Mouse (Mus musculus): ENCODE data around the gene Mt2. TPM values are rescaled to one million over a fixed set of nuclear protein-coding genes. Genes with fewer than 3 reads are reported as not detected.
"Not testable (repeated sequence)": the region's sequence is repeated elsewhere in the genome, so short reads cannot be mapped to it uniquely, and the experiment has no call there.

The Mt2 gene
- 22.9 and 29.8 TPM in 2 replicates for polyA plus RNA-seq (2014; fragmentation: Nextera tagmentation; extraction: Ambion mirVana)

DNA sequence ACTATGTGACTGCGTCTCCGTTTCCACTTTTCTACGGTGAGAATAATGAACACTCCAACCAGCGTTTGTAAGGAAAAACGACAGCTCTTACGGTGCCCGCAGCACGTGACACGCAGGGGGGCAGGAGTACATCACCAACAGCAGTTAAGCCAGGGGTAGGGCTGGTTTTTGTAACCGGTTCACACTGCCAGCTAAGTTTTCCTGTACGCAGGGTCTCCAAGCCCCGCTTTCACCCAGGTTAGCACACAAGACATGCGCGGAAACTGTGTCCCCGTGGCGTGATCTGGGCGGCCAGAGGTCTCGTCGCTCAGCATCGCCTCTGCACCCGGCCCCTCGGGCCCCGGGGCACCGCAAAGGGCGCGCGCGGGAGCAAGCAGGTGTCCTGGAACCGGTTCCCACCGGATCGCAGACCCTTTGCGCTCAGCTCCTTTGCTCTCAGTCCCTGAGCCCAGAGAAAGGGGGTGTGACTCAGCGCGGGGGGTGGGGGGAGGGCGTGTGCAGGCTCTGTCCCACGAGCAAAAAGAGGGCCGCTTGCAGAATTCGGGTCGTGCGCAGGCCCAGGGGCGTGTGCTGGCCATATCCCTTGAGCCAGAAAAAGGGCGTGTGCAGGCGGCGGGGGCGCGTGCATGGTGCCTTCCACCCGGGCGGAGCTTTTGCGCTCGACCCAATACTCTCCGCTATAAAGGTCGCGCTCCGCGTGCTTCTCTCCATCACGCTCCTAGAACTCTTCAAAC, at the start of gene Mt2:
Mt2 (plus strand) TSS at position 590 of the 734 bp plus-strand sequence.
- peak within 1 kb of the TSS; percentile 53 for H3K4me2 ChIP-seq
- peak within 1 kb of the TSS; percentile 35 for H3K9ac ChIP-seq (ENCODE audit: low read length)
- DNase-seq (ENCODE audit: low spot score, missing footprints) = peak; percentile 97
- no peaks in the 10 kb centered on the region for H3K36me3 ChIP-seq (ENCODE audit: control insufficient read depth, insufficient read depth, low read length)
- under 1% methylated on average over 56 of the region's 56 CpGs for WGBS
- peaks cover 16% of the 10 kb centered on the region for H3K4me1 ChIP-seq (ENCODE audit: control insufficient read depth, insufficient read depth, low read length)
- H3K27me3 ChIP-seq (ENCODE audit: control insufficient read depth, insufficient read depth, low read length) = peaks cover 60% of the 10 kb centered on the region
- ATAC-seq (ENCODE audit: low FRiP score) = peak; percentile 71; the same call in 1 of the 2 replicates
- H3K27ac ChIP-seq (ENCODE audit: low read depth, low read length) = no peak within 1 kb of the TSS
- peak within 1 kb of the TSS; percentile 36 for H3K4me3 ChIP-seq (ENCODE audit: low read depth, low read length)
- H3K9me3 ChIP-seq (ENCODE audit: control insufficient read depth, low read length) = no peaks in the 10 kb centered on the region

DNA sequence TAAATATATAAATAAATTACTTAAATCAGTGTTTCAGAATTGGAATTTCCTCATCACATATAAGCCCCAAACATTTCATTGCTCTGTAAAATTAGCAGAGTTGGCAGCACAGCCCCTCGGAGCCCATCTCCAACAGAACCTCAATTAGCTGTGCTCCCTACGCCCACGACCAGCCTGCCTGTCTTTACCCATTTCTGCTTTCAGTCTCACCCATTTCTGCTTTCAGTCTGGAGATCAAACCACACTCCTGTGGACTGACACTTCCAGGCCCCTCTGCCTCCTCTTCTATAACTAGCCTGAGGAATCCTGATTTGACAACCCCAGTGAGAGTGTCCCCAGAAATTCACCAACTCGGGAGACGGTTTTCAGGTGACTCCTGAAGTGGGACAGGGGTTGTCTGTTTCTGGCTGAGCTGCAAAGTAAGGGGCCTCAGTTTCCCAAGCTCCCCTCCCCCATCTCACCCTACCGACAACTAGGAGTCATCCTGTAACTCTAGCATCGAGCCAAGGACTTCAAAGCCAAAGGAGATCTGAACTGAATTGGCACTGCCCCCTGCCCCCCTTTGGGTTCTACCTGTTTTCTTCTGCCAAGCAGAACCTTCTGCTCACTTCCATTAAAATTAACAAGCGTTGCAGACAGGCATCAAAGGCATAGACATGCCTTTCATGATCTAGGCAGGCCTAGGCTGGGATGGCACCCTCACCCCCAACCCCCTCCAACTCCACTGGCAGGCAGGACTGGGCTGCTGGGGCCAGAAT, 49.6 kb upstream of the Mt2 start:
- Histone ChIP-seq H3K36me3 (ENCODE audit: control insufficient read depth, insufficient read depth, low read length) (no peaks in the 10 kb centered on the region), H3K9ac (ENCODE audit: low read length) (no peak overlapping the region), H3K27me3 (ENCODE audit: control insufficient read depth, insufficient read depth, low read length) (no peaks in the 10 kb centered on the region), H3K27ac (ENCODE audit: low read depth, low read length) (no peak overlapping the region), H3K4me2 (no peak overlapping the region), H3K9me3 (ENCODE audit: control insufficient read depth, low read length) (no peaks in the 10 kb centered on the region), H3K4me1 (ENCODE audit: control insufficient read depth, insufficient read depth, low read length) (peaks cover 12% of the 10 kb centered on the region), H3K4me3 (ENCODE audit: low read depth, low read length) (no peak overlapping the region)
- 57% methylated on average over 8 of the region's 8 CpGs for WGBS
- ATAC-seq (ENCODE audit: low FRiP score) (no peak), DNase-seq (ENCODE audit: low spot score, missing footprints) (no peak)

GRCm38 (mm10) chr8:94127711-94128110, 44.8 kb upstream of the Mt2 start:
- no peaks in the 10 kb centered on the region for H3K27me3 ChIP-seq (ENCODE audit: control insufficient read depth, insufficient read depth, low read length)
- no peaks in the 10 kb centered on the region for H3K4me1 ChIP-seq (ENCODE audit: control insufficient read depth, insufficient read depth, low read length)
- no peak for ATAC-seq (ENCODE audit: low FRiP score)
- 76% methylated on average over 6 of the region's 6 CpGs for WGBS
- H3K9ac ChIP-seq (ENCODE audit: low read length) = no peak overlapping the region
- H3K9me3 ChIP-seq (ENCODE audit: control insufficient read depth, low read length) = no peaks in the 10 kb centered on the region
- H3K36me3 ChIP-seq (ENCODE audit: control insufficient read depth, insufficient read depth, low read length) = no peaks in the 10 kb centered on the region
- H3K27ac ChIP-seq (ENCODE audit: low read depth, low read length) = no peak overlapping the region
- DNase-seq (ENCODE audit: low spot score, missing footprints) = no peak
- H3K4me2 ChIP-seq = no peak overlapping the region
- H3K4me3 ChIP-seq (ENCODE audit: low read depth, low read length) = no peak overlapping the region

GRCm38 (mm10) chr8:94129133-94129789, 43.2 kb upstream of the Mt2 start:
- no peak overlapping the region for H3K4me2 ChIP-seq
- no peaks in the 10 kb centered on the region for H3K4me1 ChIP-seq (ENCODE audit: control insufficient read depth, insufficient read depth, low read length)
- no peak overlapping the region for H3K9ac ChIP-seq (ENCODE audit: low read length)
- no peak overlapping the region for H3K27ac ChIP-seq (ENCODE audit: low read depth, low read length)
- H3K4me3 ChIP-seq (ENCODE audit: low read depth, low read length) = no peak overlapping the region
- no peaks in the 10 kb centered on the region for H3K27me3 ChIP-seq (ENCODE audit: control insufficient read depth, insufficient read depth, low read length)
- WGBS = 70% methylated on average over 6 of the region's 6 CpGs
- no peaks in the 10 kb centered on the region for H3K9me3 ChIP-seq (ENCODE audit: control insufficient read depth, low read length)
- DNase-seq (ENCODE audit: low spot score, missing footprints) (no peak), ATAC-seq (ENCODE audit: low FRiP score) (no peak)
- no peaks in the 10 kb centered on the region for H3K36me3 ChIP-seq (ENCODE audit: control insufficient read depth, insufficient read depth, low read length)

DNA sequence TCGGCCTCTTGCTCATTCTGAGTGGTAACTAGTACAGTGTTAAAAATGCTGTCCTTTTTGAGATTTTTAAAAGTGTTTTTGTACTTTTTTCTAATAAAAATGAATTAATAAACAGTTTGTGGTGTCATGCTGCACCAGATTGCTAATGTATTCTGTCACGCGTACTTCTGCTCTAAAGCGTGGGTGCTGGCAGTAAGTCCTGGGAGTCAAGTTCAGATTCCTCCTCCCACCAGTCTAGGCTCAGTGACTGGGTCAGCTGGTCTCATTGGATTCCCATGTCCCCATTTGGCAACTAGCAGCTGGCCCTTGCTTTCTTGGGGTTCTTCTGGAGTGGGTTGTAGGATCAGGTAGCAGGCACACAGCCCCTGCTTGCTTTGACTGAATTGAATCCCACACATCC, 42.3 kb upstream of the Mt2 start:
- Histone ChIP-seq H3K9me3 (ENCODE audit: control insufficient read depth, low read length) (no peaks in the 10 kb centered on the region), H3K4me2 (no peak overlapping the region), H3K36me3 (ENCODE audit: control insufficient read depth, insufficient read depth, low read length) (no peaks in the 10 kb centered on the region), H3K27me3 (ENCODE audit: control insufficient read depth, insufficient read depth, low read length) (no peaks in the 10 kb centered on the region), H3K9ac (ENCODE audit: low read length) (no peak overlapping the region), H3K4me1 (ENCODE audit: control insufficient read depth, insufficient read depth, low read length) (no peaks in the 10 kb centered on the region), H3K4me3 (ENCODE audit: low read depth, low read length) (no peak overlapping the region), H3K27ac (ENCODE audit: low read depth, low read length) (no peak overlapping the region)
- no peak for DNase-seq (ENCODE audit: low spot score, missing footprints)
- no peak for ATAC-seq (ENCODE audit: low FRiP score)
- 96% methylated on average over 4 of the region's 4 CpGs for WGBS

DNA sequence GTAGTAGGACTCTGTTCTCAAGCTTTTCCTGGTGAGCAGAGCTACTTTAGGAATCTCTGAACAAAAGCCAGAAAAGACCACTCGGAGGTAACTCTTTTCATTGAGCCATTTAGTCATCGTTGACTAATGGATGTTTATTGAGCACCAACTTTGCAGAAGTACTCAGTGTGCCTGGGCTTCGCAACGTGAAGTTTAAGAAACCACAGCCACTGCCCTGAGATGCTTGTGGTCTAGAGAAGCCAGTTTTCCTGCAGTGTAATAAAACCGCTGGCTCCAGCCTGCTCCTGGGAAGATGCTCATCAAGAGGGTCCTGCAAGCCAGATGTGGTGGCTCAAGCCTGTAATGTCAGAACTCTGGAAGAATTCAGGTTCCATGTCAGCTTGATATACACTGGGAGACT, 40.4 kb upstream of the Mt2 start:
- no peak for DNase-seq (ENCODE audit: low spot score, missing footprints)
- ATAC-seq (ENCODE audit: low FRiP score) = no peak
- Histone ChIP-seq H3K4me2 (no peak overlapping the region), H3K9me3 (ENCODE audit: control insufficient read depth, low read length) (no peaks in the 10 kb centered on the region), H3K36me3 (ENCODE audit: control insufficient read depth, insufficient read depth, low read length) (no peaks in the 10 kb centered on the region), H3K27me3 (ENCODE audit: control insufficient read depth, insufficient read depth, low read length) (no peaks in the 10 kb centered on the region), H3K27ac (ENCODE audit: low read depth, low read length) (no peak overlapping the region), H3K9ac (ENCODE audit: low read length) (no peak overlapping the region), H3K4me1 (ENCODE audit: control insufficient read depth, insufficient read depth, low read length) (no peaks in the 10 kb centered on the region), H3K4me3 (ENCODE audit: low read depth, low read length) (no peak overlapping the region)
- 87% methylated on average over 5 of the region's 5 CpGs for WGBS

GRCm38 (mm10) chr8:94134601-94135000, 37.9 kb upstream of the Mt2 start:
- H3K4me2 ChIP-seq; H3K36me3 ChIP-seq (ENCODE audit: control insufficient read depth, insufficient read depth, low read length); H3K4me1 ChIP-seq (ENCODE audit: control insufficient read depth, insufficient read depth, low read length); H3K9me3 ChIP-seq (ENCODE audit: control insufficient read depth, low read length); H3K27ac ChIP-seq (ENCODE audit: low read depth, low read length); H3K27me3 ChIP-seq (ENCODE audit: control insufficient read depth, insufficient read depth, low read length); ATAC-seq (ENCODE audit: low FRiP score); H3K4me3 ChIP-seq (ENCODE audit: low read depth, low read length); DNase-seq (ENCODE audit: low spot score, missing footprints); H3K9ac ChIP-seq (ENCODE audit: low read length): not testable (repeated sequence)
- 82% methylated on average over 3 of the region's 3 CpGs for WGBS

DNA sequence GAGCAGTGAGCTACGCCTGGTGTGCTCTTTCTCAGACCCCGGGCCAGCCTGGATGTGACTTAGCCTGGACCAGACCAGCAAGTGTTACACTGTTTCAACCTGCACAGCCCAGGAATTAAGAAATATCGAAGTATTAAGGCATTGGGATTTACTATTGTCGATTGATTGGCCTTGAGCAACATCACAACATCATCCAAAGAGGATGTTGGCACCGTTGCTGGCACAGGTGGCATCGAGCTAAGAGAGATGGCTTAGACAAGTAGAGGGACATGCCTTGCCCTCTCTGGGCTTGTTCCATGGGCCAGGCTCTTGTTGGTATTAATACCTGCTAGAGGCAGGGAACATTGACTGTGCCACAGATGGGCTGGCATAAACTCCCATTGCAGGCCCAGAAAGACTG, 36.9 kb upstream of the Mt2 start:
- H3K27me3 ChIP-seq (ENCODE audit: control insufficient read depth, insufficient read depth, low read length) = no peaks in the 10 kb centered on the region
- ATAC-seq (ENCODE audit: low FRiP score) (no peak), DNase-seq (ENCODE audit: low spot score, missing footprints) (no peak)
- H3K4me3 ChIP-seq (ENCODE audit: low read depth, low read length) = no peak overlapping the region
- 91% methylated on average over 6 of the region's 6 CpGs for WGBS
- H3K36me3 ChIP-seq (ENCODE audit: control insufficient read depth, insufficient read depth, low read length) = no peaks in the 10 kb centered on the region
- no peak overlapping the region for H3K4me2 ChIP-seq
- H3K27ac ChIP-seq (ENCODE audit: low read depth, low read length) = no peak overlapping the region
- H3K9me3 ChIP-seq (ENCODE audit: control insufficient read depth, low read length) = no peaks in the 10 kb centered on the region
- H3K9ac ChIP-seq (ENCODE audit: low read length) = no peak overlapping the region
- no peaks in the 10 kb centered on the region for H3K4me1 ChIP-seq (ENCODE audit: control insufficient read depth, insufficient read depth, low read length)

- ATAC-seq (ENCODE audit: low FRiP score) (no peak), DNase-seq (ENCODE audit: low spot score, missing footprints) (no peak)
- Histone ChIP-seq H3K4me1 (ENCODE audit: control insufficient read depth, insufficient read depth, low read length) (no peaks in the 10 kb centered on the region), H3K9ac (ENCODE audit: low read length) (no peak overlapping the region), H3K27me3 (ENCODE audit: control insufficient read depth, insufficient read depth, low read length) (no peaks in the 10 kb centered on the region), H3K4me2 (no peak overlapping the region), H3K4me3 (ENCODE audit: low read depth, low read length) (no peak overlapping the region), H3K27ac (ENCODE audit: low read depth, low read length) (no peak overlapping the region), H3K36me3 (ENCODE audit: control insufficient read depth, insufficient read depth, low read length) (no peaks in the 10 kb centered on the region), H3K9me3 (ENCODE audit: control insufficient read depth, low read length) (no peaks in the 10 kb centered on the region)
- 83% methylated on average over 7 of the region's 7 CpGs for WGBS
Observed at GRCm38 (mm10) chr8:94136192-94136591, 36.3 kb upstream of the Mt2 start.

Data from midbrain, embryonic 11.5 days (tissue).